Mouse (Mus musculus) ES-E14 (cell line): Measurements from ENCODE around the gene Vapa.

Source experiments
- CHD2 ChIP-seq: IDR thresholded peaks from 2 replicates; pipeline ENCODE4 v1.6.1; 2014; ENCODE audit warnings: mild to moderate bottlenecking, low read depth, low read length, inconsistent platforms
- ZC3H11A ChIP-seq: IDR thresholded peaks from 2 replicates; pipeline ENCODE4 v1.6.1; 2012; ENCODE audit warnings: low read depth, mild to moderate bottlenecking, inconsistent platforms, low read length, borderline replicate concordance

GRCm38 (mm10) chr17:65635715-65636360, 22.5 kb upstream of the Vapa start:
- TF ChIP-seq CHD2, result no peak
- no peak for TF ChIP-seq ZC3H11A
